Mouse (Mus musculus) heart, embryonic 13.5 days (tissue): ENCODE data around the gene Map3k7cl. TPM values are rescaled to one million over a fixed set of nuclear protein-coding genes. Genes with fewer than 3 reads are reported as not detected.

Source experiments
- ATAC-seq: fragments of 200-750 bp; cut with Nextera tagmentation; 2 replicates; pipeline ENCODE4 v1.8.0; 2017; ENCODE audit warnings: moderate TSS enrichment; ENCODE audit not compliant: insufficient number of reproducible peaks, low FRiP score, low TSS enrichment; ENCODE audit errors: extremely low read depth
- H3K27ac ChIP-seq: fragments of 300-500 bp; sonication (generic); replicated peaks from 2 replicates; pipeline ENCODE4 v1.5.1; 2015; ENCODE audit warnings: moderate library complexity, mild to moderate bottlenecking, inconsistent platforms
- H3K27me3 ChIP-seq: fragments of 300-500 bp; sonication (generic); replicated peaks from 2 replicates; pipeline ENCODE4 v1.6.1; 2015; ENCODE audit warnings: mild to moderate bottlenecking, inconsistent platforms
- H3K36me3 ChIP-seq: fragments of 300-500 bp; sonication (generic); 2 replicates; pipeline ENCODE4 v1.6.1; 2015; ENCODE audit warnings: mild to moderate bottlenecking, inconsistent platforms
- H3K4me1 ChIP-seq: fragments of 300-500 bp; sonication (generic); 2 replicates; pipeline ENCODE4 v1.6.1; 2015; ENCODE audit warnings: inconsistent platforms
- H3K4me2 ChIP-seq: fragments of 300-500 bp; sonication (generic); 2 replicates; pipeline ENCODE4 v1.6.1; 2015; ENCODE audit warnings: inconsistent platforms, mild to moderate bottlenecking, moderate library complexity
- H3K4me3 ChIP-seq: fragments of 300-500 bp; sonication (generic); 2 replicates; pipeline ENCODE4 v1.5.1; 2015; ENCODE audit warnings: moderate library complexity, mild to moderate bottlenecking, inconsistent platforms
- H3K9ac ChIP-seq: fragments of 300-500 bp; sonication (generic); 2 replicates; pipeline ENCODE4 v1.6.1; 2015; ENCODE audit warnings: inconsistent platforms, mild to moderate bottlenecking, moderate library complexity
- H3K9me3 ChIP-seq: fragments of 300-500 bp; sonication (generic); 2 replicates; pipeline ENCODE4 v1.6.1; 2016; ENCODE audit warnings: inconsistent platforms
- WGBS: fragments of 180-500 bp; shearing (Covaris S2); methylation state at CpG from one replicate; pipeline ENCODE4 v1.1.7; 2015; ENCODE audit warnings: mixed read lengths; 5-methylcytosine and 5-hydroxymethylcytosine counted together
- polyA plus RNA-seq: library from polyadenylated mRNA; unstranded; fragments of >200 nt; fragmentation: Nextera tagmentation; extraction: Ambion mirVana; gene quantifications from 2 replicates; pipeline ENCODE4 v1.2.1, GENCODE M21; 2015

Gene Map3k7cl
- polyA plus RNA-seq, 1 experiment from 2014 or later = 0.31 TPM

DNA sequence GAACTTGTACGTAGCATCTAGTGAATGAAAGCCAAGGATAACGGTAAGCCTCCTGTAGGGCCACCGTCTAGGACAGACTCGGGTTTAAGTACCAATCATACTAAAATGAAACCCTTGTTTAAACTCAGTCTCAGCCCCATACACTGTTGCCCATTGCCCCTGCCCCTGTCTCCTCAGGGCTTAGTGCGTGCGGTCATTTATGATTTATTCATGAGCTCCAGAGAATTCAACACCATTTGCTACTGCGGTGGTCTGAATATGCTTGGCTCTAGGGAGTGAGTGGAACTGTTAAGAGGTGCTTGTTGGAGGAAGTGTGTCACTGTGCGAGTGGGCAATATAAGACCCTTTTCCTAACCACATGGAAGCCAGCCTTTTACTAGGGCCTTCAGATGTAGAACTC, 34.7 kb downstream of the Map3k7cl start:
- Histone ChIP-seq H3K9ac (no peak overlapping the region), H3K36me3 (no peaks in the 10 kb centered on the region), H3K27ac (no peak overlapping the region), H3K4me3 (no peak overlapping the region), H3K9me3 (no peaks in the 10 kb centered on the region), H3K27me3 (no peaks in the 10 kb centered on the region), H3K4me2 (no peak overlapping the region), H3K4me1 (no peaks in the 10 kb centered on the region)
- 83% methylated on average over 8 of the region's 8 CpGs for WGBS
- no peak for ATAC-seq

DNA sequence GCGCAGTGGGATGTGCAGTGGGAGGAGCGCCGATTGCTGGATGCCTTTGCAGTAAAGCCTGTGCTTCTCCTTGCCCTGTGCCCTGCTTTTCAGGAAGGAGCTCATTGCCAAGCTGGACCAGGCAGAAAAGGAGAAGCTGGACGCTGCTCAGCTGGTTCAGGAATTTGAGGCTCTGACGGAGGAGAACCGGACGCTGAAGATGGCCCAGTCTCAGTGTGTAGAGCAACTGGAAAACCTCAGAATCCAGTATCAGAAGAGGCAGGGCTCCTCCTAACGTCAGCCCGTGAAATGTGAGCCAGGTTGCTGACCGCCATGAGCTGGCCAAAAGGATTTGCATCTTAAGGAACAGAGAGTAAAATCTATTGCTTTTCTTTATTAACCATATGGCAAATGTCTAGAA, 41.0 kb downstream of the Map3k7cl start:
- Histone ChIP-seq H3K4me3 (no peak overlapping the region), H3K27ac (no peak overlapping the region), H3K4me1 (peaks cover 18% of the 10 kb centered on the region), H3K4me2 (no peak overlapping the region), H3K36me3 (no peaks in the 10 kb centered on the region), H3K27me3 (no peaks in the 10 kb centered on the region), H3K9ac (no peak overlapping the region), H3K9me3 (no peaks in the 10 kb centered on the region)
- 55% methylated on average over 10 of the region's 10 CpGs for WGBS
- ATAC-seq = no peak

DNA sequence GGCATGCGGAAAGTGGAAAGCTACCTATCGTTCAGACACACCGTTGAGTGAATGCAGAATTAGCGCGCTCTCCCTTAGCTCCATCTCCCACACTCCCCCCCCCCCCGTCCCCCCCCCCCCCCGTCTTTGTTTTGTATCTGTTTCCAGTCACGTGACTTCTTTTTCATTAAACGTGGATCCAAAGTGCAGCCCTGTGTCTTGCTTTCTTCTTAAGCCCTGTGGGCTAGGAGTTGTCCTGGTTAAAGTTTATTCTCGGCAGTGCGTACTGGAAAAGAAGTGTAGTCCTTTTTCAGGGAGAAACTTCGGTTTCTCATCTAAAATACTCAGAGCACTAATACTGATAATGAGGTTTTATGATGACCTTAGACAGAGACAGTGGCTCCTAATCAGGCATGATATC, 42.0 kb downstream of the Map3k7cl start:
- Histone ChIP-seq H3K27me3 (no peaks in the 10 kb centered on the region), H3K27ac (no peak overlapping the region), H3K4me3 (no peak overlapping the region), H3K4me1 (peaks cover 22% of the 10 kb centered on the region), H3K36me3 (no peaks in the 10 kb centered on the region), H3K9ac (no peak overlapping the region), H3K4me2 (no peak overlapping the region), H3K9me3 (no peaks in the 10 kb centered on the region)
- no peak for ATAC-seq
- WGBS = 78% methylated on average over 11 of the region's 12 CpGs

DNA sequence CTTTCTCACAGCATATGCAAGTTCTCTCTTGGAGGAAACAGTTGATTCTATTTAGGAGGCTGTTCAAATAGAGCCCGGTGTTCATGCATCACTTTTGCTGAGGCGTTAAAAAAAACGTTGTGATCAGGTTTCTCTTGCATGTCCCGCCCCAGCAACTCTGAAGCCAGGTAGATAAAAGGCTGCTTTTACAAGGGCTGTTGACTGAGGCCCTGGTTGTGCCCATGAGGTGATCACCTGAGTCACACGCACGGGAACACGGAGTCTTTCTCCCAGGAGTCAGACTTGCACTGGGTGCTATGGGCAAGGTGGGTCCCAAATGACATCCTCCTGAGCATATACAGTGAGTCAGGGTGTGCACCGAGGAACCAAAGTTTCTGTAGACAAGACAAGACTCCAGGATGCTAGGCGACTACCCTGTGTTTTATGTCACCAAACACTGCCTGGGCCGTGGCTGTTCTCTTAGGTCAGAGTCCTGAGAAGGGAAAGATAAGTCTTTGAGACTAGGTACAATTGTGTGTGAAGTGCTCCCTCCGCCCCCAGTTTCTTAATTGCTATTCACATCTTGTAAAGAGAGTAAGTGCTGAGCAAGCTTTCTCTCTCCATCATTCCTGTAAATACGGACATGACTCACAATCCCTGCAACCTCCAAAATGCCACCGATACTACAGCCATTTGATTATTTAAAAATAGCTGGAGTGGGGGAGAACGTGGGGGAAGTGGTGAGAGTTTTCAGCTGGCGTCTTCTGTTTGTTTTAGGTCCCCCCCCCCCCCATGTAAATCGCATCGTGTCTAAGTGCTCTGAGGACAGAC, 49.8 kb downstream of the Map3k7cl start:
- no peak overlapping the region for H3K9ac ChIP-seq
- no peaks in the 10 kb centered on the region for H3K9me3 ChIP-seq
- H3K27me3 ChIP-seq = no peaks in the 10 kb centered on the region
- 43% methylated on average over 17 of the region's 17 CpGs for WGBS
- H3K4me1 ChIP-seq = peaks cover 28% of the 10 kb centered on the region
- no peak overlapping the region for H3K4me3 ChIP-seq
- no peak overlapping the region for H3K4me2 ChIP-seq
- H3K27ac ChIP-seq = no peak overlapping the region
- H3K36me3 ChIP-seq = no peaks in the 10 kb centered on the region
- no peak for ATAC-seq

DNA sequence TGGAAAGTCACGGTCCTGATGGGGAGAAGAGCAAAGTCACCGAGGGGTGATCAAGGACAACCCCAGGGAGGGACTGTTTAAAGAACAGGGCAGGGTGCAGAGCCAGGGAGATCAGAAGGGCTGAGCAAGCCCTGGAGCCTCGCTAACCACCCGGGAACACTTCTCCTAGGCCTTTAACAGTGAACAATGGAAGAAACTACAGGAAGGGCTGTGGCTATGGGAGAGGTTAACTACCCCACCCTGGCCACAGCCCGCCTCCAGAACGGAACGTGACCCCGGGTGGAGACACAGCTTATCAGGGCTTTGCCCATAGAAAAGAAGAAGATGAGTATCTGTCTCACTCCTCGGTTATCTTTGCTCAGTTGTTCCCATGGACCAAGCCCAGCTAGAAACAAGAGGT, 50.9 kb downstream of the Map3k7cl start:
- no peak for ATAC-seq
- no peak overlapping the region for H3K4me3 ChIP-seq
- H3K4me2 ChIP-seq = no peak overlapping the region
- H3K36me3 ChIP-seq = no peaks in the 10 kb centered on the region
- H3K27ac ChIP-seq = no peak overlapping the region
- H3K9me3 ChIP-seq = no peaks in the 10 kb centered on the region
- 55% methylated on average over 9 of the region's 9 CpGs for WGBS
- no peaks in the 10 kb centered on the region for H3K27me3 ChIP-seq
- H3K9ac ChIP-seq = no peak overlapping the region
- peaks cover 18% of the 10 kb centered on the region for H3K4me1 ChIP-seq

DNA sequence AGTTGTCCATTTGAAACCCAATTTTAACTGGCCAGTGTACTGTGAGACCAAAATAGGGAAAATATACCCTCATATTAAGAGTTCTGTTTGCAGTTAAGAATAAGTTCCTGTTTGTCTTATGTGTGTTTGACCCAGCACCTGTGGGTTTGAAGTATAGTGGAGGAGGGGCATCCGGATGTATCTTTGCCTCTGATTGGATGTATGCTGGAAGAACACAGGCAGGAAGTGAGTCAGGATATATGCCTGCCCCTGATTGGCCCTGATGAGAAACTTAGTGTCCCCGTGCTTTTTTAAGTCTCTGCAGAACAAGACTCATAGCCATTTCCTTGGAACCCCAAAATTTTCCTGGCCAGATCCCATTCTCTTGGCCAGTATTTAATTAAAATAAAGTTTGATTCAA, 51.8 kb downstream of the Map3k7cl start:
- Histone ChIP-seq H3K4me2 (no peak overlapping the region), H3K9me3 (no peaks in the 10 kb centered on the region), H3K4me3 (no peak overlapping the region), H3K36me3 (no peaks in the 10 kb centered on the region), H3K27me3 (no peaks in the 10 kb centered on the region), H3K27ac (no peak overlapping the region), H3K4me1 (peaks cover 14% of the 10 kb centered on the region), H3K9ac (no peak overlapping the region)
- no peak for ATAC-seq
- WGBS = 75% methylated on average over 2 of the region's 2 CpGs

DNA sequence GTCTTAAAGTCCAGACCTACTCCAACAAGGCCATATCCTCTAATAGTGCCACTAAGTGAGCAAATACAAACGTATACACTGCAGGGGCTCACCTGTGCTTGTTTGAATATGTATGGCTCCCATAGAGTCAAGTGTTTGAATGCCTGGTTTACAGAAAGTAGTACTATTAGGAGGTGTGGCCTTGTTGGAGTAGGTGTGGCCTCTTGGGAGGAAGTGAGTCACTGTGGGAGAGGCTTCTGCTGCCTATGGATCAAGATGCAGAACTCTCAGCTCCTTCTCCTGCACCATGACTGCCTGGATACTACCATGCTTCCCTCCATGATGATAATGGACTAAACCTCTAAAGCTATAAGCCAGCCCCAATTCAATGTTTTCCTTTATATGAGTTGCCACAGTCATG, 54.3 kb downstream of the Map3k7cl start:
- H3K36me3 ChIP-seq = no peaks in the 10 kb centered on the region
- no peak overlapping the region for H3K27ac ChIP-seq
- H3K4me2 ChIP-seq = no peak overlapping the region
- WGBS = 86% methylated on average over 1 of the region's 1 CpGs
- no peak for ATAC-seq
- H3K9ac ChIP-seq = no peak overlapping the region
- H3K4me3 ChIP-seq = no peak overlapping the region
- H3K27me3 ChIP-seq = no peaks in the 10 kb centered on the region
- H3K9me3 ChIP-seq = no peaks in the 10 kb centered on the region
- H3K4me1 ChIP-seq = peaks cover 30% of the 10 kb centered on the region

DNA sequence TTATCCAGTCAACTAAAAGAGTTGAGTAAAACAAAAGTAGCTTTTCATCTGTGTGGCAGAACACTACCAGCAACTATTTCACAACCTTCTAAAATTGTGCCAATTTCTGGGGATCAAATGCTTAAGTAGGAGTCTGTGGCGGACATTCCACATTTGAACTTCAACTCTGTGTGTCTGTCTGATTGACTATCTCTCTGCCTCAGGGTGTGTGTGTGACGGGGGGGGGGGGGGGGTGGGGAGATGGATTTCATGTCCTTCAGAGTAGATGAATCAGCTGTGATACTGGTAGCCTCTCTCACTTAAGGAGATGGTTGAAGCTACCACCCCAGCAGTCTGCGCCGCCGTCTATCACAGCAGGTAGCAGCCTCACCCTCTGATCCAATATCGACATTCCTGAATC, 54.8 kb downstream of the Map3k7cl start:
- Histone ChIP-seq H3K36me3 (no peaks in the 10 kb centered on the region), H3K4me1 (peaks cover 25% of the 10 kb centered on the region), H3K27me3 (no peaks in the 10 kb centered on the region), H3K4me2 (no peak overlapping the region), H3K9me3 (no peaks in the 10 kb centered on the region), H3K9ac (no peak overlapping the region), H3K27ac (no peak overlapping the region), H3K4me3 (no peak overlapping the region)
- no peak for ATAC-seq
- 79% methylated on average over 6 of the region's 6 CpGs for WGBS

DNA sequence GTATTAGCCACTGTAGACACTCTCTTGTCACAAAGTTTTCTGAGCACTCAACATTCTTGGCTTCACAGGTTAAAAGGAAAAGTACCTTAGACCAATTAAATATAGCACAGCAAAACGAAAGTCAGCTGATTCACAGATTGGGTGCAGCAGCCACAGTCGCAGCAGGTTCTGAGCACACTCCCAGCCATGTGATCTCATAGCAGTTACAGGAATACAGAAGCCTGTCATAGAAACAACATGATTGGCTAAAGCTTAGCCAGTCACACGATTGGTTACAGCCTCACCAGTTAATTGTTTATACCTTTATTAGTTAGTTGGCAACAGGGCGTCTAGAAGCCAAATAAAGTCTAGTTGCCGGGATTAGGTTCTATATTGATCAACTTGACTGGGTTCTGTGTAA, 57.0 kb downstream of the Map3k7cl start:
- no peak for ATAC-seq
- Histone ChIP-seq H3K4me1 (peaks cover 16% of the 10 kb centered on the region), H3K27ac (no peak overlapping the region), H3K9me3 (no peaks in the 10 kb centered on the region), H3K36me3 (no peaks in the 10 kb centered on the region), H3K9ac (no peak overlapping the region), H3K4me3 (no peak overlapping the region), H3K4me2 (no peak overlapping the region), H3K27me3 (no peaks in the 10 kb centered on the region)
- WGBS = 72% methylated on average over 5 of the region's 5 CpGs

DNA sequence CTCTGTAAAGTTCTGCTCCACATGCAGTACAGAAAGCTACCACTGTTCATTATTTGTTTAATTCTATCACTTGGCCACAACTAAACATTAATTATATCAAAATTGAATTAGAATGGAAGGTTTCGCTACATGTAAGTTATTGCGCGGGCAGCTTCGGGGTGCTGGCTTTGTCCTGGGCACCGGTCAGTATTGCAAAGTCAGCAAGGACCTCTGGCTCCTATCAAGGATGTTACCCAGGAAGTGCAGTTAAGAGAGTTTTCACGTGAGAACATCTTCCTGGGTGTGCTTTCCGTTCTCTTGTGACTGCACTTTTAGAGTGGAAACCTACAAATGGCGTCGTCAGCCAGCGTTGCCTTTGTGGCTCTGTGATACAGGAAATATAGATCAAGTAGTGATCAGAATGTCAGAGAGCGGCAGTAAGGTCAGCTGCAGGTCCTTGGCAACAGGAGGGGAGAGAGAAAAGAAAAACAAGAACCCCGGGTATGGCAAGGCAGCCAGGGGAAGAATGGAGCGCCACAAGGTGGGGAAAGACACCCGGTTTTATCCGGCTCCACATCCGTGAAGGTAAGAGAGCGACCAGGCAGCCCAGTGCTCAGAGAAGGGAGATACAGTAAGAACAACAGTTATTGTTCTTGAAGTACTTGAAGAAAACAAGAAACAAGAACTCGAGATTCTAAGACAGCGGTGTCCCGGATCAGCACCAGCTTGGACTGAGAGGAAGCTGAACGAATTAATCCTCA, 57.6 kb downstream of the Map3k7cl start:
- H3K27me3 ChIP-seq = no peaks in the 10 kb centered on the region
- no peaks in the 10 kb centered on the region for H3K36me3 ChIP-seq
- ATAC-seq = no peak
- no peaks in the 10 kb centered on the region for H3K9me3 ChIP-seq
- peak overlapping the region; percentile 39 for H3K4me3 ChIP-seq
- H3K4me2 ChIP-seq = peak overlapping the region; percentile 69
- H3K27ac ChIP-seq = 0 out of 2 replicates have a peak overlapping the region, but pooled peaks have one; percentile 8
- H3K4me1 ChIP-seq = peaks cover 16% of the 10 kb centered on the region
- peak overlapping the region; percentile 58; the same call in 1 of the 2 replicates for H3K9ac ChIP-seq
- 73% methylated on average over 21 of the region's 21 CpGs for whole genome bisulfite sequencing

DNA sequence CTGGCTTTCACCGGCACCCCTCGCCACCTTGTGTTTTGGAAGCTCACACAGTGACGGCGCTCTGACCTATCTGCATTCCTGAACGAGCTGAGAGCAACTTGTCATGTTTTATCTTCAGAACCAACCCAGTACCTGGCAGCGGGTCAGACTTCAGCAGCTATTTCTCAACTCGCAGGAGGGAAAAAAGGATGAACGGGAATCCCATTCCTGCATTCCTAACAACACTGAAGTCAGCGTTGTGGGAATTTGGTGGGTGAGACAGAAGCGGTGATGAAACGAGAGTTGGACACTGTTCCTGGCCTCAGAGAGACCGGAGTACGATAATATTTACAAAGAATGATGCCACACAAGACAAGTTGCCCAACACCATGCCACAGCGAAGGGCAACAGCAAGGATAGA, 58.3 kb downstream of the Map3k7cl start:
- ATAC-seq = no peak
- H3K27ac ChIP-seq = 0 out of 2 replicates have a peak overlapping the region, but pooled peaks have one; percentile 8
- H3K9ac ChIP-seq = peak overlapping the region; percentile 58; the same call in 1 of the 2 replicates
- no peaks in the 10 kb centered on the region for H3K27me3 ChIP-seq
- peak overlapping the region; percentile 69 for H3K4me2 ChIP-seq
- H3K36me3 ChIP-seq = no peaks in the 10 kb centered on the region
- H3K4me1 ChIP-seq = peaks cover 16% of the 10 kb centered on the region
- peak overlapping the region; percentile 39 for H3K4me3 ChIP-seq
- 35% methylated on average over 14 of the region's 14 CpGs for WGBS
- H3K9me3 ChIP-seq = no peaks in the 10 kb centered on the region
